Mouse (Mus musculus) kidney, adult 2 months (tissue): Measurements from ENCODE around the gene Hinfp. TPM values are rescaled to one million over a fixed set of nuclear protein-coding genes. Genes with fewer than 3 reads are reported as not detected.

Experiments used
- DNase-seq: peaks from one replicate; pipeline ENCODE4 v3.0.0; 2021
- H3K27ac ChIP-seq: fragments of 200-500 bp; 2 replicates; pipeline ENCODE4 v1.5.1; 2012; ENCODE audit warnings: low read depth, low read length, control low read depth, inconsistent platforms; ENCODE audit not compliant: insufficient read depth
- H3K27me3 ChIP-seq: fragments of 200-500 bp; replicated peaks from 2 replicates; pipeline ENCODE4 v1.6.1; 2012; ENCODE audit warnings: mild to moderate bottlenecking, moderate library complexity, low read length, inconsistent platforms; ENCODE audit not compliant: control insufficient read depth, insufficient read depth
- H3K36me3 ChIP-seq: fragments of 200-500 bp; 2 replicates; pipeline ENCODE4 v1.6.1; 2012; ENCODE audit warnings: mild to moderate bottlenecking, moderate library complexity, low read length, inconsistent platforms; ENCODE audit not compliant: control insufficient read depth, insufficient read depth
- H3K4me1 ChIP-seq: fragments of 200-500 bp; 2 replicates; pipeline ENCODE4 v1.6.1; 2011; ENCODE audit warnings: low read length; ENCODE audit not compliant: control insufficient read depth, insufficient read depth
- H3K4me3 ChIP-seq: fragments of 200-500 bp; 2 replicates; pipeline ENCODE4 v1.5.1; 2011; ENCODE audit warnings: mild to moderate bottlenecking, low read depth, low read length, control low read depth; ENCODE audit not compliant: insufficient read depth
- CTCF ChIP-seq: fragments of 200-500 bp; conservative IDR thresholded peaks from 2 replicates; pipeline ENCODE4 v1.5.1; 2011; ENCODE audit warnings: low read depth, mild to moderate bottlenecking, control low read depth, low read length, moderate library complexity, mixed read lengths; ENCODE audit not compliant: insufficient read depth, insufficient read length
- POLR2A ChIP-seq: fragments of 200-500 bp; IDR thresholded peaks from one replicate; pipeline ENCODE4 v1.6.1; 2011; ENCODE audit warnings: low read depth, low read length, control low read depth
- WGBS: fragments of 180-500 bp; shearing (Covaris S2); methylation state at CpG from one replicate; pipeline ENCODE4 v1.1.7; 2018; 5-methylcytosine and 5-hydroxymethylcytosine counted together
- polyA plus RNA-seq: library from polyadenylated mRNA; depleted of rRNA; stranded (reverse); fragments of >200 nt; gene quantifications from 2 replicates; pipeline ENCODE4 v1.2.3, GENCODE M21; 2012; rRNA removed

The Hinfp gene
- polyA plus RNA-seq, 1 experiment: 14.4 TPM

- peak; percentile 84 for DNase-seq
- no peaks in the 10 kb centered on the region for H3K27me3 ChIP-seq
- WGBS: 41% methylated on average over 2 of the region's 2 CpGs
- H3K4me3 ChIP-seq: no peak overlapping the region
- peaks cover 8% of the 10 kb centered on the region; the same call in 1 of the 2 replicates for H3K4me1 ChIP-seq
- H3K27ac ChIP-seq: no peak overlapping the region
- TF ChIP-seq POLR2A: no peak
- no peak for TF ChIP-seq CTCF
- no peaks in the 10 kb centered on the region; the same call in 1 of the 2 replicates for H3K36me3 ChIP-seq
Measured at GRCm38 (mm10) chr9:44243621-44244020, 61.9 kb downstream of the Hinfp start.

Other genes with a start within 250 kb of the Hinfp start
- gene Usp2, start 238.7 kb downstream of the Hinfp start, polyA plus RNA-seq: 55.5 and 66.8 TPM in 2 replicates
- gene Mfrp, start 203.9 kb downstream of the Hinfp start, polyA plus RNA-seq: 4.4 and 5.4 TPM in 2 replicates
- 16.8 and 19.6 TPM in 2 replicates for gene C1qtnf5, start 198.4 kb downstream of the Hinfp start, polyA plus RNA-seq
- gene Gm49380, start 192.2 kb downstream of the Hinfp start, polyA plus RNA-seq: not detected in 2 replicates
- gene Rnf26, start 192.2 kb downstream of the Hinfp start, polyA plus RNA-seq: 28.8 and 30.9 TPM in 2 replicates
- 27.9 and 32.8 TPM in 2 replicates for gene Mcam, start 171.2 kb downstream of the Hinfp start, polyA plus RNA-seq
- 6.6 and 8.1 TPM in 2 replicates for gene Cbl, start 71.6 kb downstream of the Hinfp start, polyA plus RNA-seq
- gene Ccdc153, start 65.0 kb downstream of the Hinfp start, polyA plus RNA-seq: not detected in 2 replicates
- 58.0 and 62.5 TPM in 2 replicates for gene Pdzd3, start 54.2 kb downstream of the Hinfp start, polyA plus RNA-seq
- gene Nlrx1, start 37.1 kb downstream of the Hinfp start, polyA plus RNA-seq: 15.2 and 17.4 TPM in 2 replicates
- 0.45 and 1.2 TPM in 2 replicates for gene Abcg4, start 17.1 kb downstream of the Hinfp start, polyA plus RNA-seq
- 164 and 194 TPM in 2 replicates for gene C2cd2l, start 14.6 kb upstream of the Hinfp start, polyA plus RNA-seq
- 41.9 and 45.8 TPM in 2 replicates for gene Dpagt1, start 20.3 kb upstream of the Hinfp start, polyA plus RNA-seq
- gene H2afx, start 29.0 kb upstream of the Hinfp start, polyA plus RNA-seq: 23.6 and 31.5 TPM in 2 replicates
- 47.4 and 49.3 TPM in 2 replicates for gene Hmbs, start 38.6 kb upstream of the Hinfp start, polyA plus RNA-seq
- gene Vps11, start 56.0 kb upstream of the Hinfp start, polyA plus RNA-seq: 31.2 and 34.1 TPM in 2 replicates
- 42.3 and 45.0 TPM in 2 replicates for gene Hyou1, start 73.8 kb upstream of the Hinfp start, polyA plus RNA-seq
- gene Slc37a4, start 91.2 kb upstream of the Hinfp start, polyA plus RNA-seq: 295 and 303 TPM in 2 replicates
- gene Rps25, start 101.5 kb upstream of the Hinfp start, polyA plus RNA-seq: 192 and 299 TPM in 2 replicates
- gene Trappc4, start 101.9 kb upstream of the Hinfp start, polyA plus RNA-seq: 50.1 and 55.9 TPM in 2 replicates
- gene Ccdc84, start 112.9 kb upstream of the Hinfp start, polyA plus RNA-seq: 22.2 and 26.7 TPM in 2 replicates
- gene Foxr1, start 135.5 kb upstream of the Hinfp start, polyA plus RNA-seq: not detected in 2 replicates
- 9.0 and 11.6 TPM in 2 replicates for gene Upk2, start 149.3 kb upstream of the Hinfp start, polyA plus RNA-seq
- 23.1 and 25.1 TPM in 2 replicates for gene Bcl9l, start 177.2 kb upstream of the Hinfp start, polyA plus RNA-seq